Mouse (Mus musculus) embryo, embryonic 10.5 days (tissue): ENCODE measurements around the gene Mfsd2b.
"Not testable (repeated sequence)": the region's sequence is repeated elsewhere in the genome, so short reads cannot be mapped to it uniquely, and the experiment has no call there.

Source experiments
- DNase-seq: peaks from one replicate; pipeline ENCODE4 v3.0.0-alpha.2; 2015; ENCODE audit warnings: low spot score

Gene Mfsd2b

GRCm38 (mm10) chr12:4874161-4874927 is at the start of gene Mfsd2b:
Mfsd2b (minus strand) TSS chr12:4874359.
- DNase-seq = peak; percentile 81

- peak; percentile 70 for DNase-seq
These were observed 43.8 kb upstream of the Mfsd2b start for GRCm38 (mm10) chr12:4917805-4918591.

DNA sequence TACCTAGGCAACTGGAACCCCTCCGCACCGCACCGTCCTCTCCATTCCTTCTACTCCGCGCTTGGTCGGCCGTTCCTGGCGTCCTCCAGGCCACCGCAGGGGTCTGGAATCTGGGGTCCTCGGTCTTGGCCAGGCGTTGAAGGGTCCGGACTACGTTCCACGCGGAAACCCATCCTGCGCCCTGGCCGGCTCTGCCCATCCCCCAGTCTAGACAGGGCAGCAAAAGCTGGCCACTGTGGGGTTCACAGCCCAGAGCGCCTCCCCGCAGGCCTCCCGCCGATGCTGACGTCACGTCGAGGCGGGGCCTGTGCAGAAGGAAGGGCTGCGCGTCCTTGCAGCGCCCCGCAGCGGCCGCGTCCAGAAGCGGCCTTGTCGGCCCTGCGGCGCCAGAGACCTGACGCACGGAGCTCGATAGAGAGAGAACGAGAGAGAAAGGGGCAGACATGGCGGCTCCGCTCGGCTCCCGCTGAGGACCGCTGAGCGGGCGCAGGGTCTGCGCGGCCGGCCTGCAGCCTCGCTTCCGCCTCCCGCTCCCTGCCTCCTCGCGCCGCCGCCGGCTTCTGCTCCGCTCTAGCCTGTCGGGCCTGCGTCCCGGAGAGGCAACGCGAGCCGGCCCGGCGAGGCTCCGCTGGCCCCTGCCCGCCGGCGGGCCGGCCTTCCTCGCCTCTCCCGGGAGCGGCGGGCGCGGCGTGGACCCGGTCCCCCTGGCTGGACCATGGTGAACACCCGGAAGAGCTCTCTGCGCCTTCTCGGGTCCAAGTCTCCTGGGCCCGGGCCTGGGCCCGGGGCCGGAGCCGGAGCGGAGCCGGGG is 43.0 kb upstream of the Mfsd2b start, which contains the start of gene Atad2b:
Gene Atad2b (plus strand): TSS at position 360 of the 811 bp plus-strand sequence.
- peak; percentile 96 for DNase-seq

DNA sequence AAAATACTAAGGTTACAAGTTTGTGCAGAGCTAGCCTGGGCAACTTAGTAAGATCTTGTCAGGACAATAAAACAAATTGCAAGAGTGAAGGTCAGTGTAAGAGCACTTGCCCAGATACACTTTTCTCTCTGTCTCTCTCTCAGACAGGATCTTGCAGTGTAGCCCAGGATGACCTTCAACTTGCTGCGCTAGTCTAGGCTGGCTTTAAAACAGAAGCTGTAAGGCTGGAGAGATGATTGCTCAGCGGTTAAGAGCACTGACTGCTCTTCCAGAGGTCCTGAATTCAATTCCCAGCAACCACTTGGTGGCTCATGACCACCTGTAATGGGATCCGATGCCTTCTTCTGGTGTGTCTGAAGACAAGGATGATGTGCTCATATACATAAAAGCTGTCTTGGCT is 40.8 kb upstream of the Mfsd2b start:
- DNase-seq = no peak

DNA sequence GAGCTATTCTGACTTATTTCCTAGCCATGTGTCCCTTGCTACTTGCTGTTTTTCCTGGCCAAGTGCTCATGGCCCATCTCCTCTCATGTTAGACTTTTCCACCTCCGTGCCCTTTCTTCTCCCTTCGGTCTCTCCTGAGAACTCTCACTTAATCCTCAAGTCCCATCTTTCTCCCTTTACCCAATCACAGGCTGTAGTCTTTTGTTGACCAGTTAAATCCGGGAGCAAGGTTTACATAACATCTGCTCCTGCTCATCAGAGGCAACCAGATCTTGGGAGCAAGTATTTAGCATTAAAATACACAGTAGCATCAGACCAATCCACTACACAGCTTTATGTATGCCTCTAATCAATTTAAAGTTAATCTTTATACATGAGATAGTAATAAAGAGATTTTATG is 40.3 kb upstream of the Mfsd2b start:
- no peak for DNase-seq

DNA sequence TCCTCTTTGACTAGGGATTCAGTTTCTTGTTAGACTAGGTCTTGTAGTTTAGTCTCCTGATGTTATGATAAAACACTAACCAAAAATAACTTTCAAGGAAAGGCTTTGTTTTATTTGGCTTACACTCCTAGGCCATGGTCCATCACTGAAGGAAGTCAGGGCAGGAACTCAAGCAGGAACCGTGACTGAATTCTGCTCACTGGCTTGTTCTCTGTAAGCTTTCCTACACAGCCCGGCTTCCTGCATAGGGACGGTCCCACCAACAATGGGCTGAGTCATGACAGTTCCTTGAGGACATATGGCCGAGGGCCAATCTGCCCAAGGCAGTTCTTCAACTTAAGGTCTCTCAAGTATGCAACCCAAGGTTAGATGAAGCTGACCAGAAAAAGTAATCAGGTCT is 37.6 kb upstream of the Mfsd2b start:
- DNase-seq = no peak

DNA sequence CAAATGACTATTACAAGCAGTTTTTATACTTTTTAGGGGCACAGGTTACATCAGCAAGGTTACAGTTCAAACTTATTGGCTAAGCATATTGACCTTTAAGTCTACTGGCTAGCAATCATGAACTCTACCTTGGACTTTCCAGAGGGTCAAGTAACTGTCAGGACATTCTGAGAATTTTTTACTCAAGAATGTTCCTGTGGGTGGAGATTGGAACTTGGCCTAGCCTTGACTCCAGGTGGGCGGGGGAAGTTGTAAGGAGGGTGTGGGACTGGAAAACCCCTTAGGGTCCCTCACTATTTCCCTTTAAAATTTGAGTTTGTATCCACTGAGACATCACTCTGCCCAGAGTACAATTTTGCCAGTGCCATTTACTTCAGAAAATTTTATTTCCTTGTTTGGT is 36.3 kb upstream of the Mfsd2b start:
- DNase-seq = not testable (repeated sequence)

GRCm38 (mm10) chr12:4908391-4908790 is 34.2 kb upstream of the Mfsd2b start:
- DNase-seq = no peak

GRCm38 (mm10) chr12:4906951-4907906 is 33.1 kb upstream of the Mfsd2b start, which contains the start of gene Ubxn2a:
Ubxn2a (minus strand) TSS chr12:4907705.
- DNase-seq = peak; percentile 93

DNA sequence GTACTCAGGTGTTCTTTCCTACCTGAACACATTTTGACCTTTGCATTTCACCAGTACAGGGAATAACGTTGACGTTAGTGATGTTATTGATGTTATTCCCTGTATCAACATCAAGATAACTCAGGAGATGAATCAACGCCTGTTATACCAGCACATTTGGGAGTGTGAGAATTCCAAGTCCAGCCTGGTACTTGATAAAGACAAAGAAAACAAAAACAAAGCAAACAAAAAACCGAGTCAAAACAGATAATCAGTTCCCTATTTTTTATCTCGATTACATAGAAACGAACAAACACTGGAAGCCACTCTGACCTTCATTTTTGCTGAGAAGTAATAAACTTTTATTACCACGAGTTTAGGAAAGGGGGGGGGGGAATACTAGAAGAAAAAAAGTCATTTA is 32.3 kb upstream of the Mfsd2b start:
- DNase-seq = no peak

DNA sequence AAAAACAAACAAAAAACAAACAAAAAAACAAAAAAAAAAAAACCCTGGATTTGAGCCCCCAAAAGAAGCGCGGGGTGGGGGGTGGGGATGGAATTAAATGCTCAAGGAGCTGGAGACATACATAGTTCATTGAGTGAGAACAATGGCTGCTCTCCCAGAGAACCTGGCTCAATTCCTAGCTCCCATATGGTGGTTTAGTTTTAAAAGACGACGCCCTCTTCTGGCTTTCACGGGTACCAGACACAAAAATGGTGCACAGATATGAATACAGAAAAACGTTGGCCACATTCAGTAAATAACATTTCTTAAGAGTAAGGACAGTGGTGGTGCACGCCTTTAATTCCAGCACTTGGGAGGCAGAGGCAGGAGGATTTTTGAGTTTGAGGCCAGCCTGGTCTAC is 31.8 kb upstream of the Mfsd2b start:
- peak; percentile 29 for DNase-seq

- no peak for DNase-seq
These were observed 23.9 kb upstream of the Mfsd2b start for GRCm38 (mm10) chr12:4898024-4898423.

DNA sequence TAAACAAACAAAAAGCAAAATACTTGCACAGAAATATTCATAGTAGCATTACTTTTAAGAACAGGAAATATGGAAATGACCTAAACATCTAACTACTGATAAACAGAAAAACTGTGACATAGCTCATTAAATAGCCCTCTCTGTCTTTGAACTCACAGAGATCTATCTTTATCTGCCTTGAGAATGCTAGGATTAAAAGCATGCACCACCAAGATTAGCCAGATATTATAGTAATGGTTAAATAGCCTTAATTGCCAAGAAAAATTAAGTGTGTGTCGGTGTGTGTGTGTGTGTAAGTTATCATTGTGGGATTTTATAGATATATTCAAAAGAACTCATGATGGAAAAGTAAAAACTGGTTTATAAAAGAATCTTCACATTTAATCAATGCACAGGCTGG is 15.7 kb upstream of the Mfsd2b start:
- no peak for DNase-seq

DNA sequence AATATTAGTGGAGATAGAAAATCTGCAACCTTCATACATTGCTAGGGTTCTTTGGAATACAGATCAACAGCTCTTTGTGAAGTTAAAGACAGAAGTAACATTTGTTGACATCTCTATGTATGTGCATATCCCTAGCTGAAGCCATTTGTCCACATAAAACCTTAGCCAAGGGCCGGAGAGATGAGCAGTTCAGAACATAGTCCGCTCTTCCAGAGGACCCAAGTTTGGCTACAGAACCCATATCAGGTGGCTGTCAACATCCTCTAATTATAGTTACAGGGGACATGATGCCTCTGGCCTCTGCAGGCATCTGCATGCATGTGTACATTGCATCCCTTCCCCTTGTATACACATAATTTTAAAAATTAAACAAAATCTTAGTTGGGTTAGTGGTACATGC is 15.1 kb upstream of the Mfsd2b start:
- no peak for DNase-seq

DNA sequence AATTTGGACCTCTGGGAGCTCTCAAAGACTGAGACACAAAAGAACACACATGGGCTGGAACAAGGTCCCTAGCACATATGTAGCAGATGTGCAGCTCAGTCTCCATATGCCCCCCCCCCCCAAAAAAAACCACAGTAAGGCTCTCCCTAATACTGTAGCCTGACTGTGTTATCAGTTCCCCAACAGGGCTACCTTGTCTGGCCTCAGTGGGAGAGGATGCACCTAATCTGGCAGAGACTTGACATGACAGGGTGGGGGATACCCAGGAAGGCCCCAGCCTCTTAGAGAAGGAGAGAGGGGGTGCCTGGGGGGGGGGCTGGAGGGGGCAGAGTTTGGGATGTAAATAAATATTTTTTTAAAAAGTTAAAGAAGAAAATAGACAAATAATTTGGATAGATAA is 14.6 kb upstream of the Mfsd2b start:
- DNase-seq = no peak

- DNase-seq = not testable (repeated sequence)
These were observed 12.4 kb upstream of the Mfsd2b start for GRCm38 (mm10) chr12:4886581-4886980.

DNA sequence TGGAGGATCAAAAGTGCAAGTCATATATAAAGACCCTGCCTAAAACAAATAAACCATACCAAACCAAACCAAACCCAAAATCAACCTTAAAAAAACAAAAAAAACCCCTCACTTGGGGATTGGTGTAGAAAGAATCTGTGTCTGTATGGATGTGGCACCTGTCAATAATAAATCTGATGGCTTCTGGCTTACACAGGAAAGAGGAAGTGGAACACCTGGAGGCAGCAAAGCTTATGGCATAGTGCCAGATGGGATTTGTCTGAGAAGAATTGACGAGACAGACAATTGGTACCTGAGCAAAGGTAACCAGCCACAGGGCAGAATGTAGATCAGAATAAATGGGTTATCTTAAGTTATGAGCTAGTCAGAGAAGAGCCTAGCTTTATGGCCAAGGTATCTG is 10.9 kb upstream of the Mfsd2b start:
- no peak for DNase-seq

GRCm38 (mm10) chr12:4882086-4882485 is 7.9 kb upstream of the Mfsd2b start:
- DNase-seq = no peak

GRCm38 (mm10) chr12:4879048-4879447 is 4.9 kb upstream of the Mfsd2b start:
- DNase-seq = no peak

DNA sequence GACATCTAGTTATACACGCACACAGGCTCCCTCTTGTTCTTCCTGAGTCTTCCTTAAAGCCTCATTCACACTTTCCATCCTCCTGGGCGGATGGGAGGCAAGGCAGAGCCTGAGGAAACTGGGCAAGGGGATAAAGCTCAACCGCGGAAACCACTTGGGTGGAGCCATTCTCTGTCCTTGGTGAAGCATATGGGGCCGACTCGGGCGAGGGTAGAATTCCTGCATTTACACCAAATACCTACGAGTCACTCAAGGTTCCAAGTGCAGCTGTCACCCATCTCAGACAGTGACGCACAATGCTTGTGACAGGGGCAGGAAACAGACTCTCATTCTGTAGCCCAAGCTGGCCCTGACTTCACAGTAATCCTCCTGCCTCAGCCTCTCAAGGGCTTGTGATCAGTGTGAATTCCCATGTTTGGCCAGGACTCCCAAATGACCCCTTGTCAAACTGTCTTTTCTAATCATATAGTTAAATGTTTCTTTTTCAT is 4.2 kb upstream of the Mfsd2b start:
- DNase-seq = no peak

GRCm38 (mm10) chr12:4875623-4876022 is 1.5 kb upstream of the Mfsd2b start:
- DNase-seq = no peak
